Mouse (Mus musculus): ENCODE data around the gene Zbtb20. TPM values are rescaled to one million over a fixed set of nuclear protein-coding genes. Genes with fewer than 3 reads are reported as not detected.

Gene Zbtb20
- polyA plus RNA-seq, 1 experiment from 2014 or later: 15.4 TPM

GRCm38 (mm10) chr16:43645879-43646278 lies 770.2 kb downstream of the Zbtb20 start:
- no peak overlapping the region for H3K4me2 ChIP-seq (ENCODE audit: low read depth, low read length)
- H3K27ac ChIP-seq (replicated peaks; ENCODE audit: low read depth, low read length): no peak overlapping the region
- DNase-seq (ENCODE audit: low spot score) (no peak), ATAC-seq (replicated peaks; ENCODE audit: insufficient number of reproducible peaks, low FRiP score, low TSS enrichment, low read depth) (no peak)
- no peaks in the 10 kb centered on the region for H3K9me3 ChIP-seq (replicated peaks; ENCODE audit: control insufficient read depth, low read length)
- no peaks in the 10 kb centered on the region for H3K4me1 ChIP-seq (ENCODE audit: control insufficient read depth, insufficient read depth, low read length)
- no peaks in the 10 kb centered on the region for H3K27me3 ChIP-seq (ENCODE audit: control insufficient read depth, insufficient read depth, low read length)
- no peak overlapping the region for H3K4me3 ChIP-seq (ENCODE audit: low read depth, low read length)
- WGBS: 84% methylated on average over 4 of the region's 4 CpGs
- no peak overlapping the region for H3K9ac ChIP-seq (replicated peaks; ENCODE audit: low read length)
- H3K36me3 ChIP-seq (replicated peaks; ENCODE audit: control insufficient read depth, insufficient read depth, low read depth, low read length): no peaks in the 10 kb centered on the region

GRCm38 (mm10) chr16:43646943-43647342 lies 771.3 kb downstream of the Zbtb20 start:
- H3K4me3 ChIP-seq (ENCODE audit: low read depth, low read length): no peak overlapping the region

GRCm38 (mm10) chr16:43647641-43648040 lies 772.0 kb downstream of the Zbtb20 start:
- DNase-seq (ENCODE audit: low spot score) (no peak), ATAC-seq (replicated peaks; ENCODE audit: insufficient number of reproducible peaks, low FRiP score, low TSS enrichment, low read depth) (no peak)
- Histone ChIP-seq H3K4me3 (ENCODE audit: low read depth, low read length) (no peak overlapping the region), H3K27me3 (ENCODE audit: control insufficient read depth, insufficient read depth, low read length) (no peaks in the 10 kb centered on the region), H3K9ac (replicated peaks; ENCODE audit: low read length) (no peak overlapping the region), H3K9me3 (replicated peaks; ENCODE audit: control insufficient read depth, low read length) (no peaks in the 10 kb centered on the region), H3K27ac (replicated peaks; ENCODE audit: low read depth, low read length) (no peak overlapping the region), H3K4me2 (ENCODE audit: low read depth, low read length) (no peak overlapping the region), H3K4me1 (ENCODE audit: control insufficient read depth, insufficient read depth, low read length) (no peaks in the 10 kb centered on the region), H3K36me3 (replicated peaks; ENCODE audit: control insufficient read depth, insufficient read depth, low read depth, low read length) (no peaks in the 10 kb centered on the region)
- 91% methylated on average over 1 of the region's 1 CpGs for WGBS

More at GRCm38 (mm10) chr16:43646943-43647342, 771.3 kb downstream of the Zbtb20 start:
- no peaks in the 10 kb centered on the region for H3K4me1 ChIP-seq (ENCODE audit: control insufficient read depth, insufficient read depth, low read length)
- no peak overlapping the region for H3K9ac ChIP-seq (replicated peaks; ENCODE audit: low read length)
- no peak overlapping the region for H3K4me2 ChIP-seq (ENCODE audit: low read depth, low read length)
- H3K36me3 ChIP-seq (replicated peaks; ENCODE audit: control insufficient read depth, insufficient read depth, low read depth, low read length): no peaks in the 10 kb centered on the region
- ATAC-seq (replicated peaks; ENCODE audit: insufficient number of reproducible peaks, low FRiP score, low TSS enrichment, low read depth): no peak
- no peaks in the 10 kb centered on the region for H3K27me3 ChIP-seq (ENCODE audit: control insufficient read depth, insufficient read depth, low read length)
- no peak overlapping the region for H3K27ac ChIP-seq (replicated peaks; ENCODE audit: low read depth, low read length)
- DNase-seq (ENCODE audit: low spot score): no peak
- no peaks in the 10 kb centered on the region for H3K9me3 ChIP-seq (replicated peaks; ENCODE audit: control insufficient read depth, low read length)
- 93% methylated on average over 3 of the region's 3 CpGs for WGBS

GRCm38 (mm10) chr16:43650355-43651080 lies 774.8 kb downstream of the Zbtb20 start:
- no peaks in the 10 kb centered on the region for H3K9me3 ChIP-seq (replicated peaks; ENCODE audit: control insufficient read depth, low read length)
- no peaks in the 10 kb centered on the region for H3K36me3 ChIP-seq (replicated peaks; ENCODE audit: control insufficient read depth, insufficient read depth, low read depth, low read length)
- H3K27ac ChIP-seq (replicated peaks; ENCODE audit: low read depth, low read length): no peak overlapping the region
- no peak overlapping the region for H3K4me3 ChIP-seq (ENCODE audit: low read depth, low read length)
- no peak overlapping the region for H3K9ac ChIP-seq (replicated peaks; ENCODE audit: low read length)
- DNase-seq (ENCODE audit: low spot score): no peak
- no peaks in the 10 kb centered on the region for H3K27me3 ChIP-seq (ENCODE audit: control insufficient read depth, insufficient read depth, low read length)
- H3K4me2 ChIP-seq (ENCODE audit: low read depth, low read length): no peak overlapping the region
- WGBS: 93% methylated on average over 3 of the region's 3 CpGs
- no peak for ATAC-seq (replicated peaks; ENCODE audit: insufficient number of reproducible peaks, low FRiP score, low TSS enrichment, low read depth)
- H3K4me1 ChIP-seq (ENCODE audit: control insufficient read depth, insufficient read depth, low read length): no peaks in the 10 kb centered on the region

- Histone ChIP-seq H3K4me3 (ENCODE audit: low read depth, low read length) (no peak overlapping the region), H3K4me1 (ENCODE audit: control insufficient read depth, insufficient read depth, low read length) (no peaks in the 10 kb centered on the region), H3K27ac (replicated peaks; ENCODE audit: low read depth, low read length) (no peak overlapping the region), H3K9me3 (replicated peaks; ENCODE audit: control insufficient read depth, low read length) (no peaks in the 10 kb centered on the region), H3K9ac (replicated peaks; ENCODE audit: low read length) (no peak overlapping the region), H3K27me3 (ENCODE audit: control insufficient read depth, insufficient read depth, low read length) (no peaks in the 10 kb centered on the region), H3K36me3 (replicated peaks; ENCODE audit: control insufficient read depth, insufficient read depth, low read depth, low read length) (no peaks in the 10 kb centered on the region), H3K4me2 (ENCODE audit: low read depth, low read length) (no peak overlapping the region)
- no peak for ATAC-seq (replicated peaks; ENCODE audit: insufficient number of reproducible peaks, low FRiP score, low TSS enrichment, low read depth)
- 70% methylated on average over 2 of the region's 2 CpGs for WGBS
- DNase-seq (ENCODE audit: low spot score): no peak
Observed at GRCm38 (mm10) chr16:43653288-43653687, 777.6 kb downstream of the Zbtb20 start.

DNA sequence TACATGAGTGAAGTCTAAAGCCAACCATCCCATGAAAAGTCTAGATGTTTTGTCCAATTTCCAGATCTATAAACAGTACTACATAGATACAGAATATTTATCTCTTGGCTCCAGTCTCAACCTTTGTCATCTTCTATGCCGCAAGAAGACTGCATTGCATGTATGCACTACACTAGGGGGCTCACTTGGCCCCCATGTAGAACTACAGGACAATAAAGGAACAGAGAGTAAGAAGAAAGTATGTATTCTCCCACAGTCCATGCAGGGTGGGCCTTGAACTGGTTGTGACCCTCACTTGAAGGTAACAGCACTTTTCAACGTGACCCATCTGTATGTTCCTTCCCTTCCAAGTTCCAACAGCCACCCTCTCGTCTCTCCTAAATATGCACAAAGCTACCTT lies 778.6 kb downstream of the Zbtb20 start:
- H3K27me3 ChIP-seq (ENCODE audit: control insufficient read depth, insufficient read depth, low read length): no peaks in the 10 kb centered on the region
- ATAC-seq (replicated peaks; ENCODE audit: insufficient number of reproducible peaks, low FRiP score, low TSS enrichment, low read depth) (no peak), DNase-seq (ENCODE audit: low spot score) (no peak)
- H3K4me3 ChIP-seq (ENCODE audit: low read depth, low read length): no peak overlapping the region
- WGBS: 88% methylated on average over 3 of the region's 3 CpGs
- no peaks in the 10 kb centered on the region for H3K9me3 ChIP-seq (replicated peaks; ENCODE audit: control insufficient read depth, low read length)
- H3K27ac ChIP-seq (replicated peaks; ENCODE audit: low read depth, low read length): no peak overlapping the region
- H3K4me1 ChIP-seq (ENCODE audit: control insufficient read depth, insufficient read depth, low read length): no peaks in the 10 kb centered on the region
- H3K4me2 ChIP-seq (ENCODE audit: low read depth, low read length): no peak overlapping the region
- H3K36me3 ChIP-seq (replicated peaks; ENCODE audit: control insufficient read depth, insufficient read depth, low read depth, low read length): no peaks in the 10 kb centered on the region
- no peak overlapping the region for H3K9ac ChIP-seq (replicated peaks; ENCODE audit: low read length)

DNA sequence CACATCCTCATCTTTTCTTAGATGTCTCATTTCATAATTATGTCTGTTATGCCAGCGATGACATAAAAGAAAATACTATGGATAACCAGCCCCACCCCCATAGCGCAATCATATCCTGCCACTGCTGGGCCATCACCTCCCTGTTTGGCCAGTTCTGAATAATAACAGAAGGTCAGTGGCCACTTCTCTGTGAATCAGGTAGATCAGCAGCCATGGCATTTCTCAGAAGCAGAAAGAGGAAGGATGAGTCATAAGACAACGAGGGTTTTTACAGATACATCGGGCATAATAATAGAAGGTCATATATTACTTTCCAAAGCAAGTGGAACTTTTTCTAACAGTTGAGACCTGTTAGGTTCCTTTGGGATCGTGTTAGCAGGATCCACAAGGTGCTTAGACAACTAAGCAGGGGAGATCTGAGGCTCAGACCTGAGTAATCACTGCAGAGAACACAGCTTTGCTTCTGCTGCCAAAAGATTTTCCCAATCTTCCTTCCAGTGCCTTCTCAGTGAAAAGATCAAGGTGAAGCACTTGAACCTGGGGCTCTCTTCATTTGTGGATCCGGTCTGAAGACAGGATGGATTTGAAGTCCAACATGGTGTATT lies 779.6 kb downstream of the Zbtb20 start:
- Histone ChIP-seq H3K9ac (replicated peaks; ENCODE audit: low read length) (no peak overlapping the region), H3K27me3 (ENCODE audit: control insufficient read depth, insufficient read depth, low read length) (no peaks in the 10 kb centered on the region), H3K27ac (replicated peaks; ENCODE audit: low read depth, low read length) (no peak overlapping the region), H3K4me1 (ENCODE audit: control insufficient read depth, insufficient read depth, low read length) (no peaks in the 10 kb centered on the region), H3K4me2 (ENCODE audit: low read depth, low read length) (no peak overlapping the region), H3K9me3 (replicated peaks; ENCODE audit: control insufficient read depth, low read length) (no peaks in the 10 kb centered on the region), H3K4me3 (ENCODE audit: low read depth, low read length) (no peak overlapping the region), H3K36me3 (replicated peaks; ENCODE audit: control insufficient read depth, insufficient read depth, low read depth, low read length) (no peaks in the 10 kb centered on the region)
- no peak for ATAC-seq (replicated peaks; ENCODE audit: insufficient number of reproducible peaks, low FRiP score, low TSS enrichment, low read depth)
- WGBS: 87% methylated on average over 6 of the region's 6 CpGs
- no peak for DNase-seq (ENCODE audit: low spot score)

DNA sequence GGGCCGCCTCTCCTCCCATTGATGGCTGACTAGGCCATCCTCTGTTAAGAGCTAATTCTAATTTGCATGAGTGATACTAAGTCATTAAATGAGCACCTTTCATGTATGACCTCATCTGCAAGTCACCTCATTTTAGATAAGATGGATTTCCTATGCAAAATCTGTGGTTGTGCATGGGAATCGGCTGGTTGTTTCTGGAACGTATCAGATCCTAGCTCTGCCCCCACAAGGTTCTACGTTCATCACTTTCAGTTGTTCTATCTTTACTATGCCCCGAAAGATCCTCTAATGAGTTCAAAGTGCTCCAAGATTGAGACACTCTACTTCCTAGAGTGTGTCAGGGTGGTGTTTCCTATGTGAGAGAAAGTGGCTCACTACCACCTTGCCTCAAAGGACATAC lies 785.9 kb downstream of the Zbtb20 start:
- Histone ChIP-seq H3K4me1 (ENCODE audit: control insufficient read depth, insufficient read depth, low read length) (no peaks in the 10 kb centered on the region), H3K27me3 (ENCODE audit: control insufficient read depth, insufficient read depth, low read length) (no peaks in the 10 kb centered on the region), H3K36me3 (replicated peaks; ENCODE audit: control insufficient read depth, insufficient read depth, low read depth, low read length) (no peaks in the 10 kb centered on the region), H3K9me3 (replicated peaks; ENCODE audit: control insufficient read depth, low read length) (no peaks in the 10 kb centered on the region), H3K27ac (replicated peaks; ENCODE audit: low read depth, low read length) (no peak overlapping the region), H3K4me3 (ENCODE audit: low read depth, low read length) (no peak overlapping the region), H3K4me2 (ENCODE audit: low read depth, low read length) (no peak overlapping the region), H3K9ac (replicated peaks; ENCODE audit: low read length) (no peak overlapping the region)
- ATAC-seq (replicated peaks; ENCODE audit: insufficient number of reproducible peaks, low FRiP score, low TSS enrichment, low read depth): no peak
- no peak for DNase-seq (ENCODE audit: low spot score)
- 93% methylated on average over 5 of the region's 5 CpGs for WGBS

Data from embryonic facial prominence, embryonic 11.5 days (tissue).